Mouse (Mus musculus): Measurements from ENCODE around the gene Sim1.

- no peak for TF ChIP-seq CTCF (IDR thresholded peaks at IDR 0.05; ENCODE audit: insufficient read depth, low read length)
- no peak for TF ChIP-seq POLR2A (IDR thresholded peaks at IDR 0.05; ENCODE audit: borderline replicate concordance, extremely low read depth, low read depth, low read length)
These were observed 5.5 kb downstream of the Sim1 start for GRCm38 (mm10) chr10:50899846-50900745.
